Mouse (Mus musculus) bone marrow macrophage, adult 2 months (primary cell): Measurements from ENCODE around the gene Nt5m.

Experiments
- CTCF ChIP-seq: IDR thresholded peaks from 2 replicates; pipeline ENCODE4 v1.5.1; 2012; ENCODE audit warnings: low read depth, mild to moderate bottlenecking, low read length, moderate library complexity
- POLR2A ChIP-seq: IDR thresholded peaks from 2 replicates; pipeline ENCODE4 v1.6.1; 2012; ENCODE audit warnings: mild to moderate bottlenecking, low read depth, low read length, borderline replicate concordance

GRCm38 (mm10) chr11:59847891-59848884 lies 8.9 kb downstream of the Nt5m start:
- TF ChIP-seq POLR2A, result no peak
- TF ChIP-seq CTCF, result no peak
